Mouse (Mus musculus): Measurements from ENCODE around the gene Slc35e3. TPM values are rescaled to one million over a fixed set of nuclear protein-coding genes. Genes with fewer than 3 reads are reported as not detected.

Gene Slc35e3
- polyA plus RNA-seq, 1 experiment, result 8.2 TPM

- DNase-seq (ENCODE audit: low read depth), result no peak
These were observed 48.5 kb downstream of the Slc35e3 start for GRCm38 (mm10) chr10:117697561-117698115.

DNA sequence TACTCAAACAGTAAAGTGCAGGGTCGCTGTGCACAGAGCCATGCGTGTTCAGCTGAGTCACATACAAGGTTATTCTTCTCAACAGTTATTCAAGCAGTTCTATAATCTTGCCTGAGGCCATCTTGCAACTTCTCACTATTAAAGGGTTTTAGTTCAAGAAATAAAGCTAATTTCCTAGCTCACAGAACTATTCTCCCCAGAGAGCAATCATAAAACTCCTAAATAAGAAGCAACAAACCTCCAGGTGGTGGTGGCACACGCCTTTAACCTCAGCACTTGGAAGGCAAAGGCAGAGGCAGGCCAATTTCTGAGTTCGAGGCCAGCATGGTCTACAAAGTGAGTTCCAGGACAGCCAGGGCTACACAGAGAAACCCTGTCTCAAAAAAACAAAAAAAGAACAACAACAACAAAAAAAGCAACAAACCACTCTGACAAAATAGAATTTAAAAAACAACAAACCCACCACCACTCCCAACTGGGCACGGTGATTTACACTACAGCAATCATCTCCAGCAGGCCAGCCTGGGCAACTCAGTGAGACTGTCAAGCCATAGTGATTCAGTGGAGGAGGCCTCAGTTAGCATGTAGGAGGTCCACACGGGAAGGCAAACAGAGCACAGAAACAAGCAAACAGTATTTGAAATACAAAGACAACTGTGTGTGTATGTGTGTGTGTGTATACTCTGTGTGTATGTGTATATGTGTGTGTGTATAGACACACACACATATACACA, 49.2 kb downstream of the Slc35e3 start:
- DNase-seq (ENCODE audit: low read depth), result no peak

DNA sequence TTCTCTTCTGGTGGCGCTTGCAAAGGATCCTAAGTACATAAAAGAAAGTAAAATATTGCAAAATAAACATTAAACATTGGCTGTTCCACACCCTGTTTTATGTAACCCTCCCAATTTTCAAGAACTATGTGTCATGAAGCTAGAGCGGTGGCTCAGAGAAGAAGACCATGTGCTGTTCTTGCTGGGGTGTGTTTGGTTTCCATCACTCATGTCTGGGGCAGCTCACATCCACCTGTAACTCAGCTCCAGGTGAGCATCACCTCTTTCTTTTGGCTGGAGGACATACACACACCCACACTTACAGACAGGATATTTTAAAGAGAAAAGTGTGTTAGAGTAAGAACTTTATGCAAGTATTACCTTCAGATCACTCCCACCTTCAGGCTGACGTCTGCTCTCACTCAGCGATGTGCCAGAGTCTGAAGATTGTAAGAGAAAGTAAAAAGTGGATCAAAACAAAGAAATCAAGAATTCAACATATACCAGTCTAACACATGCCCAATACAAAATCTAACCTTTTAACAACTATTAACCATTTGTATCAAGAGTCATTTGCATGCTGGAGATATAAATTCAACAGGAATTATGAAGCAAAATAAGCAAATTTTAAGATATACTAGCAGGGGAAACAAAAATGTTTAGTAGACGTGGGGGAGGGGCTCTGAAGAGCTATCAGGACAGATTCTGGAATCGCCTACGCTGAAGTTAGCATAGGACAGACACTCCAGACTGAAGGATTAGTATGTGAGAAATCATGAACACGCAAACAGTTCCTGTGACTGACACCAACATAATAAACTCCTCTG, 49.9 kb downstream of the Slc35e3 start:
- DNase-seq (ENCODE audit: low read depth), result no peak

DNA sequence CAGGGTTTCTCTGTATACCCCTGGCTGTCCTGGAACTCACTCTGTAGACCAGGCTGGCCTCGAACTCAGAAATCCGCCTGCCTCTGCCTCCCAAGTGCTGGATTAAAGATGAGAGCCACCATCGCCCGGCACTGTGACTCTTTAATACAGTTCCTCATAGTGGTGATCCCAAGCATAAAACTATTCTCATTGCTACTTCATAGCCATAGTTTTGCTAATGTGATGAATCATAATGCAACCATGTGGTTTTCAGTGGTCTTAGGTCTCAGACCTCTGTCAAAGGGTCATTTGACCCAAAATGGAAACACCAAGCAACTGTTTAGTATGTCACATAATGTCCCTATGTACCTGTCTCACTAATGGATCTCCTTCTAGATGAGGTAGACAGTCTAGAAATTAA, 50.6 kb downstream of the Slc35e3 start:
- DNase-seq (ENCODE audit: low read depth), result no peak

DNA sequence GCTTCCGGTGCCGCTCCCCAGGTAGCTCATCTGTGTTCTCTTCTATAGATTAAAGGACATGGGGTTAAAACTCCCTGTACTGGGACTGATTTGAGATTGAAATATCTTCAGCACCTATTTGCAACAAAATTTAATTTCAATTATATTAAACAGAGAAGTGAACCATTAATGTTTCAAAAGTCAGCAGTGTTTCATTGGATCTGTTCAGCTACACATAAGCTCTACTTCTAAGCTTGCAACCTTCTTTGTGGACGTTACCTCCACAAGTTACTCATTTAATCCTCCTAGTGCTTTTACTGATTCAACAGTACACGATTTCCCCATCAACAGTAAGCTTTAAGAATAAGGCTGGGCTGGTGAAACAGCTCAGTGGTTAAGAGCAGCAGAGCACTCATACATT, 51.1 kb downstream of the Slc35e3 start:
- DNase-seq (ENCODE audit: low read depth), result no peak

DNA sequence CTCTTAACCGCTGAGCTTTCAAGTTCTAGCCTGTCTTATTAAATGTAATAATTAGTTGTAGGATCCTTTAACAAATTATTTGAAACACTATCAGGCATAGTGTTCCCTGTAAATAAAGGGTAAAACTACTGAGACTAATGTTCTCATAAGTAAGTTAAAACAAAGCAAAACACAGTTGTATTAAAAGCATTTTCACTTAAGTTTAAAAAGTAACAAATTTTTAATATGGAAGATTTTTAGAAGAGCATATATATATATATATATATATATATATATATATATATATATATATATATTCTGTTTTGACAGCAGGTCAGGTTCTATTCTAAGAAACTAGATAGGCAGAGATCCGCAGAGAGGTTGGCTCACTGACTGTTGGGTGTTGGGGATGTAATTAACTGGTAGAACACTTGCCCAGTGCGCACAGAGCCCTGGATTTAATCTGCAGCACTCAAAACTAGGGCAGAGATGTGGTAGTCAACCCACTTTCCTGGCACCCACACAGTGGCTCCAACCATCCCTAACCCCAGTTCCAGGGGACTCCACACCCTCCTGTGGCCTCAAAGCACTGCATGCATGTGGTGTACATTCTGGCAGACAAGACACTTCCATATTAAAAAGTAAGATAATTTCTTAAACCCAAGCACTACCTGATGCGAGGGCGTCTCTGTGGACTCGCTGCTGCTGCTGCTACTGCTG, 51.8 kb downstream of the Slc35e3 start:
- no peak for DNase-seq (ENCODE audit: low read depth)

DNA sequence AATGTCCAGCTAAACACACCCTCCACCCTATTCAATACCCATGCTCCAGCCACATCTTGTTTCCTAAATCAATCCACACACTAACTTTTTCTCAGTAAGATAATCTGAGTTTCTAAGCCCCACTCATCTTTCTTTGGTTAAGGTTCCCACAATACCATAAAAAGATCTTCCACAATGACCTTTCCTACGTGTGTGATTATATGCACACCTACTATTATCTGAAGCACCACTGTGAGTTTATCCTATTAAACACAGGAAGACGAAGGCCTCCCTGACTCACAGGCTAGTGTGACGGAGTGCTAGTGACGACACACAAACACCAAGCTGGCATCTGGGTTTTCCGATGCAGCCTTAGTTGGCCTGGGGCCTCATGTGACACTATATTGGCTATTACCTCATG, 53.2 kb downstream of the Slc35e3 start:
- no peak for DNase-seq (ENCODE audit: low read depth)

- no peak for DNase-seq (ENCODE audit: low read depth)
These were observed 54.0 kb downstream of the Slc35e3 start for GRCm38 (mm10) chr10:117692173-117692572.

GRCm38 (mm10) chr10:117691389-117691968, 54.7 kb downstream of the Slc35e3 start:
- DNase-seq (ENCODE audit: low read depth), result no peak

GRCm38 (mm10) chr10:117690770-117691296, 55.3 kb downstream of the Slc35e3 start:
- DNase-seq (ENCODE audit: low read depth), result no peak

GRCm38 (mm10) chr10:117690101-117690352, 56.1 kb downstream of the Slc35e3 start:
- no peak for DNase-seq (ENCODE audit: low read depth)

DNA sequence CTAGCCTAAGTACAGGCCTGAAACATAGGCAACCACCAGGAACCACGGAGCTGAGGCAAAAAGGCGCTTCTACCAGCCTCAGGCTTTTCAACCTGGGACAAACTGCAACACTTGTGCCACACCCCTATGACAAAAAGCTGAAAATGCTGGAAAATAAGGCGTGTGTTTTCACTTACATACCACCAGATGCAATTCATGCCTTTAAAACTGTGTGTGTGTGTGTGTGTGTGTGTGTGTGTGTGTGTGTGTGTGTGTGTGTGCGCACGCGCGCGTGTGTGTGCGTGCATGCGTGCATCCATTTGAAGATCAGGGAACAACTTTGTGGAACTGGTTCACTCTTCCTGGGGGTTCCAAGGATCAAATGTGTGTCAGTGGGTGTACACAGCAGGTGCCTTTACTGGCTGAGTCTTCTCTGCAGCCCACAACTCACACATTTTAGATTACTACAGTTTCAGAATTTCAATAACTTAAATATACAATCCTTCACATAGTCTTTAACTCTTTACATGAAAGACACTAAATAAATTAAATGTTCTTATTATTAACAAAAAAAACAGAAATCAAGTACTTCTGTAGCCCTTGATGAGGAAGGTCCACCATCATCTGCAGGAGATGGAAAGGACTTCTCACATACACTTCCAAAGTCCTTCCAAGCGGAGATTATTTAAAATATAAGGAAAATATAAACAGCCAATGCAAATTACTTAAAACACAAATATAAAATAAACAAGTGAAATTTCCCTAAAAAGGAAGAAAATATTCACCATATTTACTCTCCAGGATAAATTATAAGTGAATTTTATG, 56.7 kb downstream of the Slc35e3 start:
- DNase-seq (ENCODE audit: low read depth), result no peak

GRCm38 (mm10) chr10:117688204-117689151, 57.7 kb downstream of the Slc35e3 start:
- no peak for DNase-seq (ENCODE audit: low read depth)

DNA sequence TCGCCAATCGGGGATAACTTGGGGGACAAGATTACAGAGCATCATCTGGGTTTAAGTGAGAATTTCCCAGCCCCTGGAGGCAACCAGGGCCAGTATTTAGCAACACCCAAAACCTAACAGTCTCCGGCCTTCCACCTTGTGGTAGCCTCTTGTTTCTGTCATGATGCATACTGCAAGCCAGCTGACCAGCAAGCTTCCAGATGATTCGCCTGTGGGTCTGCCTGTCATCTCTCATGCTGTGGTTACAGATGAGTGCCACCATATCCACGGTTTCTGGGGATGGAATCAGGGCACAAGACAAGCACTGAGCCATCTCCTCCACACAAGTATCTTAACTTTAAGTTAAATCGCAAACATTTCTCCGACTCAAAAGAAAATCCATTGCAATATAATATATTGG, 58.6 kb downstream of the Slc35e3 start:
- no peak for DNase-seq (ENCODE audit: low read depth)

DNA sequence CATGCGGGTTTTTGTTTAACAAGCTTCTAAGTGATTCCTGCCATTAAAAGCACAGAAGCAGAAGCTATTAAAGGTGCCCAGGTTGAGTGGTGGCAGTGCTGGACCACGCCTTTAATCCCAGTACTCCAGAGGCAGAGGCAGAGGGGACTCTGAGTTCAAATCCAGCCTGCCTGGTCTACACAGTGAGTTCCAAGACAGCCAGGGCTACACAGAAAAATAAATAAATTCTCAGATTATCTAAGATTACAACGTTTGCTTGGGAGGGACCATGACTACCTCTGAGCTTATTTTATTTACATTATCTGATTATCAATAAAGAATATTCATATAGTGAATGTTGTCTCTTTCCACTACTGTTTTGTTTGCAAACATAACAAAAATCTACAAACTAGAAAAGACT, 59.1 kb downstream of the Slc35e3 start:
- no peak for DNase-seq (ENCODE audit: low read depth)

- no peak for DNase-seq (ENCODE audit: low read depth)
These were observed 60.1 kb downstream of the Slc35e3 start for GRCm38 (mm10) chr10:117685849-117686591.

GRCm38 (mm10) chr10:117685171-117685848, 60.9 kb downstream of the Slc35e3 start:
- no peak for DNase-seq (ENCODE audit: low read depth)

GRCm38 (mm10) chr10:117684298-117685170, 61.6 kb downstream of the Slc35e3 start:
- no peak for DNase-seq (ENCODE audit: low read depth)
